Mouse (Mus musculus): ENCODE results near the gene Irf6. TPM values are rescaled to one million over a fixed set of nuclear protein-coding genes. Genes with fewer than 3 reads are reported as not detected.

The Irf6 gene
- polyA plus RNA-seq, 1 experiment from 2014 or later, result not detected

DNA sequence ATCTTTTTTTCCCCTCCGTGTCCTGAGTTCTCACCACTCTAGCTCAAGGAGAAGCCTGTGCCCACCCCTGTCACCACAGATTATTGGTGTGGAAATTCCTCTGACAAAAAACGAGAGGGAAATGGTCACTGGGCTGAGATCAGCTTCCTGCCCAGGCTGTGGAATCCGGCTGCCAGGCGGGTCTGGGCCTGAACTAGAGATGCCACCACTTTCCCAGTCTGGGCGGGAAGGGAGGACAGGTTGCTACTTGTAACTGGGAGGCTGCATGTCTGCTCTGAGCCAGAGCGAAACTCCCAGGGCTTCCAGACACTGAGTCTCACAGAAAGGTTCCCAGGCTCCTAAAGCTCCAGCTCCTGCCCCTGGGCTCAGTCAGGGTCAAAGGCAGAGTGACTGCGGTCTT is 11.8 kb upstream of the Irf6 start:
- no peak overlapping the region for H3K27ac ChIP-seq
- WGBS (ENCODE audit: missing documents), result 84% methylated on average over 7 of the region's 7 CpGs
- H3K36me3 ChIP-seq (ENCODE audit: inconsistent target), result no peaks in the 10 kb centered on the region
- no peaks in the 10 kb centered on the region for H3K79me2 ChIP-seq (ENCODE audit: inconsistent target)
- H3K4me3 ChIP-seq (ENCODE audit: inconsistent target), result no peak overlapping the region

DNA sequence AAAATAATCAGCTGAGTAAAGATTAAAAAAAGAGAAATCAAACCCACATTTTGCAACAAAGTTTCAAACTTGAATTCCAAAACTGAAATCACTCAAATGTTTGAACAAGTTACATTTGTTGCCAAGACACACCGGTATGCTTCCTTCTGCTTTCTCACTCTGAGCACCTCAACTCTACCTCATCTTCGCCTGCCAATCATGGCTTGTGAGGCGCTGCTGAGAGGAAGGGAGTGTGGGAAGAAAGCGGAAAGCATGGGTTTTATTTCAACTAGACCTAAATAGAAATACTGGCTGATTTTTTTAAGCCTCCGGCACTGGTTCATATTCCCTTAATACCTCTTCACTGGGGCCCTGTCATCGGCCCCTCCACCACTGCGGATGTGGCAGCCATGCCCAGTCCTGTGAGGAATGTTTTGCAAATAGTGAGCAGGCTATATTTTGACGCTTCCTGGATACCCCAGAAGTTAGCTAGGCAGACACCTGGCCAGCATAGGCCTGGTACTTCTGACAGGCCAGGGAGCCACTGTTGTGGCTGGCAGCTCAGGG is 10.3 kb upstream of the Irf6 start:
- Histone ChIP-seq H3K36me3 (ENCODE audit: inconsistent target) (no peaks in the 10 kb centered on the region), H3K4me3 (ENCODE audit: inconsistent target) (no peak overlapping the region), H3K27ac (no peak overlapping the region), H3K79me2 (ENCODE audit: inconsistent target) (no peaks in the 10 kb centered on the region)
- WGBS (ENCODE audit: missing documents), result 45% methylated on average over 8 of the region's 8 CpGs

DNA sequence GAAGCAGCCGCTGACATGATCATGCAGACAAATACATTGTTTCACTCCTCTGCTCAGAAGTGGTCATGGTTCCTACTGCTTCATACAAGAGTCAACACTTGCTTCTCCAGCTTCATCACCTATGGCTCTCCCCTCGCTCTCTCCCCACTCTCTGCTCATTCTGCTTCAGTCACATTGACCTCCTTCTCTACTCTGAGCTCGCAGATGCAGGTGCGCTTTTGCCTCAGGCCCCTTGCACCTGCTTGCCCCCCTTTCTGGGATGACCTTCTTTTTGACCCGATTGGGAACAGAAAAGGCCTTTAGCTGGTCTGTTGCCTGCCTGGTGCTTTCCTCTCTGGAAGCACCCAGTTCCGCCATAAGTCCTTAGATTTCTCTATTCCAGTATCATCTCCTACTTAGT is 8.4 kb upstream of the Irf6 start:
- H3K27ac ChIP-seq, result no peak overlapping the region
- H3K79me2 ChIP-seq (ENCODE audit: inconsistent target), result no peaks in the 10 kb centered on the region
- 97% methylated on average over 6 of the region's 6 CpGs for WGBS (ENCODE audit: missing documents)
- no peaks in the 10 kb centered on the region for H3K36me3 ChIP-seq (ENCODE audit: inconsistent target)
- H3K4me3 ChIP-seq (ENCODE audit: inconsistent target), result no peak overlapping the region

DNA sequence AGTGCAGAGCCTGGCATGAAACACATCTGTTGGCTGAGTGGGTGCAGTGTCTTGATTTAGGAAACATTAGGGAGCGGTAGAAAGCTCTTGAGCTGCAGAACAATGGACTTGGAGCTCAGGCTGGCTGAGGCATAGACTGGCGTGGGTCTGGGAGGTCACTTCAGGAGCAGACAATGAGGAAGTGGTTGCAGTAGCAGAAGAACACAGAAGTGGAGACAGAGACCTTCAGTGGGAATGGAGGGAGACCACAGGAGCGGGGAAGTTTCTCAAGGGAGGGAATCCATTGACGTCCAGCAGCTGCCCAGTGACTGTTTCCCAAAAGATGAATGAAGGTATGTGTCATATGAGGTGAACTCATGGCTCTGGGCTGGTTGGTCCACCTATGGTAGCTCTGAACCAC is 7.8 kb upstream of the Irf6 start:
- Histone ChIP-seq H3K4me3 (ENCODE audit: inconsistent target) (no peak overlapping the region), H3K36me3 (ENCODE audit: inconsistent target) (no peaks in the 10 kb centered on the region), H3K79me2 (ENCODE audit: inconsistent target) (no peaks in the 10 kb centered on the region), H3K27ac (no peak overlapping the region)
- WGBS (ENCODE audit: missing documents), result 26% methylated on average over 4 of the region's 4 CpGs

DNA sequence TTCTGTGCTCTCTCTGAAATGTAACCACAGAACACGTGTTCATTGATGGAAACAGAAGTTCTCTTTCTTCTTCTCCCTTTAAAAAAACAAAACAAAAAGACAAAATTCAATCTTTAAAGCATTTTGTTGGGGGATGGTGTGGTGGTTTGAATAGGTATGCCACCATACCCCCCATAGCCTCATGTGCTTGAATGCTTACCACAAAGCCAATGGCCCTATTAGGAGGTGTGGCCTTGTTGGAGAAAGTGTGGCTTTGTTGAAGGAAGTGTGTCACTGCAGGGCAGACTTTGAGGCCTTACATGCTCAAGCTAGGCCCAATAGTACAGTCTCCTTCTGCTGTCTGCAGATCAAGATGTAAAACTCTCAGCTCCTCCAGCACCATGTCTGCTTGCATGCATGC is 6.5 kb upstream of the Irf6 start:
- Histone ChIP-seq H3K27ac (no peak overlapping the region), H3K79me2 (ENCODE audit: inconsistent target) (no peaks in the 10 kb centered on the region), H3K36me3 (ENCODE audit: inconsistent target) (no peaks in the 10 kb centered on the region), H3K4me3 (ENCODE audit: inconsistent target) (no peak overlapping the region)
- 14% methylated on average over 1 of the region's 1 CpGs for WGBS (ENCODE audit: missing documents)

DNA sequence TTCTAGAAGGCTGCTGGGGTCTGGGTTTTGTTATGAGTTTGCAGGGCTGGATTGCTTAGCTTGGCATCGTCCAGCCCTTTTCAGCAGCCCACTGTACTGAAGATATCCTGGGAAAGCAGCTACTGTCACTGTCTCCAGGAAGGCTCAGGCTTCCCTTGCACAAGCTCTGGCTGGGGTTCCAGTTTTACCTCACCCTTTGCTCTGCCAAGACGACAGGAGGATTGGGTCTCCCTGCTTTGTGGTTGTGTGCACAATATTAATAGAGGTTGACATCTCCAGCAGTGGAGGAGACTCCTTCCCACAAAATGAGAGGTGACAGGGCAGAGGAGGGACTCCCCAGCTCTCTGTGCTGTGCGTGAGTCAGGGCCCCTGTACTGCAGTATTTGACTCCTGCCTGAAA is 3.7 kb upstream of the Irf6 start:
- no peak overlapping the region for H3K27ac ChIP-seq
- no peak overlapping the region for H3K4me3 ChIP-seq (ENCODE audit: inconsistent target)
- H3K79me2 ChIP-seq (ENCODE audit: inconsistent target), result no peaks in the 10 kb centered on the region
- no peaks in the 10 kb centered on the region for H3K36me3 ChIP-seq (ENCODE audit: inconsistent target)
- WGBS (ENCODE audit: missing documents), result 73% methylated on average over 3 of the region's 3 CpGs

DNA sequence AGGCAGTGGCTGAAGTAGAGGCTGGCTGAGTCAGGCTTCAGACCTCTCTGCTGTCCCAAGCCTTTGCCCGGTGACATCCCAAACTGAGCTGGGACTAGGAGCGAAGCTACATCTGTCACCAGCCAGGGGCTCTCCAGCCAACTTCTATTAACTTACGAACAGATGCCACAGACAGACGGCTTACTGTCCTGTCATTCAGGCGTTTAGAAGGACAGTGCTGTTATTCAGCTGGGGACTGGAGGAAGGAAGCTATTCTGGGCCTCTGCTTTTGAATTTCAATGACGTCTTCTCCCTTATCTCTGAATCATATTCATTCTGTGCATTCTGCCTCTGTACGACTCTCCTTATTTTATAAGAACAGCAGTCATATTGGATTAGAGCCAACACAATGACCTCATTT is 1.8 kb upstream of the Irf6 start:
- Histone ChIP-seq H3K4me3 (ENCODE audit: inconsistent target) (no peak overlapping the region), H3K27ac (no peak overlapping the region), H3K36me3 (ENCODE audit: inconsistent target) (no peaks in the 10 kb centered on the region), H3K79me2 (ENCODE audit: inconsistent target) (no peaks in the 10 kb centered on the region)
- WGBS (ENCODE audit: missing documents), result 71% methylated on average over 7 of the region's 7 CpGs

DNA sequence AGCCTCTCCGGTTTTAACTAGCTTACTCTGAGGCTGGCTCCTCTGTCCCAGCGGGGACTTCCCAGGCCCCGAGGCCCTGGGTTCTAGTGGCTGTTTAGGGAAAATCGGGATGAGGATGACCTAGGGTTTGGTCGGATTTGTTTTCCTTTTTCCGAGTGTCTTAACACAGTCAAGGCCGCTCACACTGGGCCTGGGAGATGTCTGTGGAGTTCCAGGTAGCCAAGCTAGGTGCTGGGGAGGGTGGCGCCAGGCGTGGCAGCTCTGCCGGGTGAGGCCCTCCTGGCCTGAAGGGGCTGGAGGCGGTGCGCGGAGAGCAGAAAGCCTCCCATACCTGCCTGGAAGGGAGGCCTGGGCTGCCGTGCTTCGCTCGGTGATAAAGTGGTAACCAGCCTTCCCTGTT is 650 bp downstream of the Irf6 start:
- 64% methylated on average over 14 of the region's 16 CpGs for WGBS (ENCODE audit: missing documents)
- Histone ChIP-seq H3K27ac (no peak overlapping the region), H3K4me3 (ENCODE audit: inconsistent target) (no peak overlapping the region), H3K36me3 (ENCODE audit: inconsistent target) (no peaks in the 10 kb centered on the region), H3K79me2 (ENCODE audit: inconsistent target) (no peaks in the 10 kb centered on the region)

DNA sequence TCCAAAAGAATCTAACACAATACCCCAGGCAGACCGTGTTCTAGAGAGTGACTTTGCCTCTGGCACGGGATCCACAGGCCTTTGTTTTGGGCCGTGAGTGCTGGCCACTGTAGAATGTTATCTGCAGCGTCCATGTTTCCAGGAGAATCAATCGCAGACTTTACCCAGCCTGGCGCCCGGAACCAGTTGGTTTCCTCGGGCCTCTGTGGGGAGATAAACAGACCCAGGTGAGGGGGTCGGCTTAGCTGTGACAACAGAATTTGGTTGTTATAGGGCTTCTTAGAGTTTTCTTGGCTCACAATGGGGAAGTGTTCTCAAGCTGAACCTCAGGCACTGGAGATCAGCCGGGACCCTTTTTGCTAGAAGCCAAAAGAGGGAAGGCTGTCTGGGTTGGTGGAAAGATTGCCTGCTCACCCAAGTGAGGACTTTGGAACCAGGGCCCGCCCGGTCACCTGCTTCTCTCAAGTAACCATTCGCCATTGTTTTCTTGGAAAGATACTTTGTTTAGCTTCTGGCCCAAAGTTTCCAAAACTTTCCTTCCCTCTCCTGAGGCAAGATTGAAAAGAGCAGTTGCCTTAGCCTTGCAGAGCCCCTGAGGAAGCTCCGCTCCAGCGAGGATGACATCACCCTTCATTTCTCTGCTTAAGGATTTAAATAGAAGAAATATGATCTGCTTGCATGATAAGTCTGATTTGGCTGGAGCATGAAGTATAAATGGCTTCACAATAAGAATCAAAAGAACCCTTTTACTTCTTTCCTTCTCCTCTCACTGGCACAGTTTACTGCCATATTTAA is 3.6 kb downstream of the Irf6 start:
- no peak overlapping the region for H3K4me3 ChIP-seq (ENCODE audit: inconsistent target)
- no peak overlapping the region for H3K27ac ChIP-seq
- 50% methylated on average over 15 of the region's 15 CpGs for WGBS (ENCODE audit: missing documents)
- no peaks in the 10 kb centered on the region for H3K79me2 ChIP-seq (ENCODE audit: inconsistent target)
- H3K36me3 ChIP-seq (ENCODE audit: inconsistent target), result no peaks in the 10 kb centered on the region

DNA sequence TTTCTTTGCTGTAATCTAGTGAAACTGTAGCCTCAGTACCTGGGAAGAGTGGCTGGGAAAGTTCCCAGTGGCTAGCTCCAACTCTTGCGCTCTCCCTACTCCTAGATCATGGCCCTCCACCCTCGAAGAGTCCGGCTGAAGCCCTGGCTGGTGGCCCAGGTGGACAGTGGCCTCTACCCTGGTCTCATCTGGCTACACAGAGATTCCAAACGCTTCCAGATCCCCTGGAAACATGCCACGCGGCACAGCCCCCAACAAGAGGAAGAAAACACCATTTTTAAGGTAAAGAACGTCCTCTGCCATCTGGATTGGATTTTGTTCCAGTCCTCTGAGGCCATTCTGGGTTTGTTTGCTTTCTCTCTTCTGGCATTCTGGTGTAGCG is 4.2 kb downstream of the Irf6 start:
- H3K27ac ChIP-seq, result no peak overlapping the region
- 91% methylated on average over 8 of the region's 8 CpGs for WGBS (ENCODE audit: missing documents)
- no peaks in the 10 kb centered on the region for H3K36me3 ChIP-seq (ENCODE audit: inconsistent target)
- H3K79me2 ChIP-seq (ENCODE audit: inconsistent target), result no peaks in the 10 kb centered on the region
- H3K4me3 ChIP-seq (ENCODE audit: inconsistent target), result no peak overlapping the region

DNA sequence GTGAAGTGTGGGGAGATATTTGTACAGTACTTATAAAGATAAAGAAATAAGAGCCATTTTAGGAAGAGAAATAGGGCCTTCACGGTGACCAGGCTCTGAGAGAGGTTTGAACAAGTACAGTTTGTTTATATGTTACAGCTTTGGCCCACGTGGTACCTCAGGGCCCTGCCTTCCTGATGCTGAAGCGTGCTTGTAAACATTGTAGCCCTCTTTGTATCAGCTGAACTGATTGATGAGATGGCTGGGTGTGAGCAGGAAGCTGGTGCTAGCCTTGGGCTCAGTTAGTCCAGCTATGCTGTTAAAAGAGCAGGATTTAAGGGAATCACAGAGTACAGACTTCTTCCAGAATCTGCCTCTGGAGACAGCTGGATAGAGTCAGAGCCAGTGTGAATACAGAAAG is 6.3 kb downstream of the Irf6 start:
- Histone ChIP-seq H3K27ac (no peak overlapping the region), H3K79me2 (ENCODE audit: inconsistent target) (no peaks in the 10 kb centered on the region), H3K36me3 (ENCODE audit: inconsistent target) (no peaks in the 10 kb centered on the region), H3K4me3 (ENCODE audit: inconsistent target) (no peak overlapping the region)
- WGBS (ENCODE audit: missing documents), result 91% methylated on average over 3 of the region's 3 CpGs

DNA sequence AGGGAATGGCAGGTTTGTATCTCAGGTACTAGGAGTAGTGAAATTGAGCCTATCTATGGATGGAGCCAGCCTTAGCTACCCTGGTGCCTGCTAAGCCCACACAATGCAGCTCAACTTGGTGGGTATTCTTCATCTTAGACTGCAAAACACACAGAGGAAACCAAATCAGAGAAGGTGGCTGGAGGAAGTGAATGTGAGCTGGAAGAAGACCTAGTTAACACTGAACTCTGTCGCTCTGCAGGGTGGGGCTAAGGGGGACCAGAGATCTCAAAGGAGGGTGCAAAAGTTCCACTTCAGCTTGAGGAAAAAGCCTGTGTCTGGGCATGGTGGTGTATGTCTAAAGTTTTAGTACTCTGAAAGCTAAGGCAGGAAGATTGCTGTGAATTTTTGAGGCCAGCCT is 6.7 kb downstream of the Irf6 start:
- Histone ChIP-seq H3K36me3 (ENCODE audit: inconsistent target) (no peaks in the 10 kb centered on the region), H3K79me2 (ENCODE audit: inconsistent target) (no peaks in the 10 kb centered on the region), H3K27ac (no peak overlapping the region), H3K4me3 (ENCODE audit: inconsistent target) (no peak overlapping the region)
- WGBS (ENCODE audit: missing documents), result 27% methylated on average over 1 of the region's 1 CpGs

DNA sequence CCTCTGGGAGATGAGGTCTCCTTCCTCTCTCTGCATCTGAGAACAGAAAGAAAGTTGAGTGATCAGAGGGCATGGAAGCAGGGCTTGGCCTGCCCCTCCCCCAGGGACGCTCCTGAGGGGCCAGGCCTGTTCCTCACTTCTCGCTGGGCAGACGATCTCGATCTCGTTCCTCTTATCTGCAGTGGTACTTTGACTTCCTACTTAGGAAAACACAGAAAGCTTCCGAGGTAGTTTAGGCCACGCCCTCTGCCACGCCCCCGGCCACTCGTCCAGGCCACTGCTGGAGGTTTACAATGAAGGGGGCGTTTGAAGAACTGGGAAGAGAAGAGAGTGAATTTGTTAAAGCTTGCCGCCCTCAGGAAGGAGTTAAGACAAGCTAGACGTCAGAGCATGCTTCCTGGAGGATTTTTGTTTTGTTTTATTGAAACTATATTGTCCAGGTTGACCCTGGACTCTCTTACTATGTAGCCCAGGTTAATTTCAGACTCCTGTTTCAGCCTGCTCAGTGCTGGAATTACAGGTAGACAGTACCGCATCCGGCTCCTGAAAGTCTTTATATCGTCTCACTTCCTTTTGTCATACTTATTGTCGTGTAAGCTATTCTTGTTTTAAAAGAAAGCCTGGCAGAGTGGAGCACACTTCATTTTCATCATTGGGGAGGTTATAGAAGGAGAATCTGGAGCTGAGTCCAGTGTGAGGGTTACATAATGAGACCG is 7.6 kb downstream of the Irf6 start:
- Histone ChIP-seq H3K4me3 (ENCODE audit: inconsistent target) (no peak overlapping the region), H3K27ac (no peak overlapping the region), H3K36me3 (ENCODE audit: inconsistent target) (no peaks in the 10 kb centered on the region), H3K79me2 (ENCODE audit: inconsistent target) (no peaks in the 10 kb centered on the region)
- WGBS (ENCODE audit: missing documents), result 24% methylated on average over 18 of the region's 18 CpGs

DNA sequence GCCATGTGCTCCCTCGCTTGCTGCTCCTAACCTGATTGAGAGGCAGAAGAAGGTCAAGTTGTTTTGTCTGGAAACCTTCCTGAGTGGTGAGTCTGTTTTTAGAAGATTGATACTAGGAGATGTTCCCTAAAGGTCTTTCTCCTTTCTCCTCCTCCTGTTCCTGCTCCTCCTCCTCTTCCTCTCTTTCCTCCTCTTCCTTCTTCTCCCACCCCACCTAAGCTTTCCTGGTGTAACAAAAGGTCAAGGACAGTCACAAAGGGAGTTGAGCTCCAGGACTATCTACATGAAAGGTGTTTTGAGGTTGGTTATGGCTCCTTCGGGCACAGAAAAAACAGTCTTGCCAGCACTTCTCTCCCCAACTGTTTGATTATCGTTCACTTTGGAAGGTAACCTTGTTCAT is 14.8 kb downstream of the Irf6 start, which contains the start of gene A130010J15Rik:
Gene A130010J15Rik, plus strand, starts transcription at position 301 of the 400 bp plus-strand sequence.
- H3K27ac ChIP-seq, result no peak within 1 kb of the TSS
- WGBS (ENCODE audit: missing documents), result 97% methylated on average over 3 of the region's 3 CpGs
- H3K79me2 ChIP-seq (ENCODE audit: inconsistent target), result no peaks in the 10 kb centered on the region
- no peaks in the 10 kb centered on the region for H3K36me3 ChIP-seq (ENCODE audit: inconsistent target)
- H3K4me3 ChIP-seq (ENCODE audit: inconsistent target), result no peak within 1 kb of the TSS

DNA sequence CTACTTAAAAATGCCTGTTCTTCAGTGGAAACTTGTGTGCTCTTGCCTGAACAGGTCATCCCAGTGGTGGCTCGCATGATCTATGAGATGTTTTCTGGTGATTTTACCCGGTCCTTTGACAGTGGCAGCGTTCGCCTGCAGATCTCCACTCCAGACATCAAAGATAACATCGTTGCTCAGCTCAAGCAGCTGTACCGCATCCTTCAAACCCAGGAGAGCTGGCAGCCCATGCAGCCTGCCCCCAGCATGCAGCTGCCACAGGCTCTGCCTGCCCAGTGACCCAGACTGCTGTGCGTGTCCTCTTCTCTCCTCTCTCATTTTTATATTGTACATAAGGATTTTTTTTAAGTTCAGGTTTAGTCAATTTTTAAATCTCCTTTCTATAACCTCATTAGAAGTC is 16.3 kb downstream of the Irf6 start:
- H3K27ac ChIP-seq, result no peak overlapping the region
- H3K36me3 ChIP-seq (ENCODE audit: inconsistent target), result no peaks in the 10 kb centered on the region

More for the DNA sequence above, 16.3 kb downstream of the Irf6 start:
- Histone ChIP-seq H3K4me3 (ENCODE audit: inconsistent target) (no peak overlapping the region), H3K79me2 (ENCODE audit: inconsistent target) (no peaks in the 10 kb centered on the region)
- WGBS (ENCODE audit: missing documents), result 95% methylated on average over 7 of the region's 7 CpGs

Data from macrophage (primary cell).